Mouse (Mus musculus) hindbrain, embryonic 16.5 days (tissue): Measurements from ENCODE around the gene Pex6. TPM values are rescaled to one million over a fixed set of nuclear protein-coding genes. Genes with fewer than 3 reads are reported as not detected.

ENCODE experiments used
- ATAC-seq: fragments of 200-750 bp; cut with Nextera tagmentation; 2 replicates; pipeline ENCODE4 v1.8.0; 2017; ENCODE audit warnings: moderate TSS enrichment, moderate library complexity
- H3K27ac ChIP-seq: fragments of 300-500 bp; sonication (generic); 2 replicates; pipeline ENCODE4 v1.5.1; 2014; ENCODE audit warnings: low read depth, mild to moderate bottlenecking, control low read depth, low read length, moderate library complexity
- H3K27me3 ChIP-seq: fragments of 300-500 bp; sonication (generic); replicated peaks from 2 replicates; pipeline ENCODE4 v1.6.1; 2014; ENCODE audit warnings: low read length; ENCODE audit not compliant: control insufficient read depth, insufficient read depth
- H3K36me3 ChIP-seq: fragments of 300-500 bp; sonication (generic); 2 replicates; pipeline ENCODE4 v1.6.1; 2014; ENCODE audit warnings: mild to moderate bottlenecking, low read length, moderate library complexity, mixed read lengths; ENCODE audit not compliant: control insufficient read depth, insufficient read depth
- H3K4me1 ChIP-seq: fragments of 300-500 bp; sonication (generic); 2 replicates; pipeline ENCODE4 v1.6.1; 2014; ENCODE audit warnings: low read depth, low read length; ENCODE audit not compliant: control insufficient read depth, insufficient read depth
- H3K4me2 ChIP-seq: fragments of 300-500 bp; sonication (generic); 2 replicates; pipeline ENCODE4 v1.6.1; 2014; ENCODE audit warnings: mild to moderate bottlenecking, low read length, control low read depth, moderate library complexity
- H3K4me3 ChIP-seq: fragments of 300-500 bp; sonication (generic); 2 replicates; pipeline ENCODE4 v1.5.1; 2014; ENCODE audit warnings: mild to moderate bottlenecking, low read length, control low read depth, moderate library complexity
- H3K9ac ChIP-seq: fragments of 300-500 bp; sonication (generic); 2 replicates; pipeline ENCODE4 v1.6.1; 2014; ENCODE audit warnings: low read depth, mild to moderate bottlenecking, control low read depth, low read length, moderate library complexity
- H3K9me3 ChIP-seq: fragments of 300-500 bp; sonication (generic); 2 replicates; pipeline ENCODE4 v1.6.1; 2014; ENCODE audit warnings: mild to moderate bottlenecking, low read length, moderate library complexity; ENCODE audit not compliant: control insufficient read depth
- WGBS: fragments of 180-500 bp; shearing (Covaris S2); extraction: QIAGEN DNeasy Blood & Tissue Kit; methylation state at CpG from one replicate; pipeline ENCODE4 v1.1.7; 2014; 5-methylcytosine and 5-hydroxymethylcytosine counted together
- polyA plus RNA-seq: library from polyadenylated mRNA; unstranded; fragments of >200 nt; fragmentation: Nextera tagmentation; extraction: Ambion mirVana; gene quantifications from 2 replicates; pipeline ENCODE4 v1.2.1, GENCODE M21; 2015

The Pex6 gene
- polyA plus RNA-seq, 1 experiment from 2014 or later, result 23.0 TPM

DNA sequence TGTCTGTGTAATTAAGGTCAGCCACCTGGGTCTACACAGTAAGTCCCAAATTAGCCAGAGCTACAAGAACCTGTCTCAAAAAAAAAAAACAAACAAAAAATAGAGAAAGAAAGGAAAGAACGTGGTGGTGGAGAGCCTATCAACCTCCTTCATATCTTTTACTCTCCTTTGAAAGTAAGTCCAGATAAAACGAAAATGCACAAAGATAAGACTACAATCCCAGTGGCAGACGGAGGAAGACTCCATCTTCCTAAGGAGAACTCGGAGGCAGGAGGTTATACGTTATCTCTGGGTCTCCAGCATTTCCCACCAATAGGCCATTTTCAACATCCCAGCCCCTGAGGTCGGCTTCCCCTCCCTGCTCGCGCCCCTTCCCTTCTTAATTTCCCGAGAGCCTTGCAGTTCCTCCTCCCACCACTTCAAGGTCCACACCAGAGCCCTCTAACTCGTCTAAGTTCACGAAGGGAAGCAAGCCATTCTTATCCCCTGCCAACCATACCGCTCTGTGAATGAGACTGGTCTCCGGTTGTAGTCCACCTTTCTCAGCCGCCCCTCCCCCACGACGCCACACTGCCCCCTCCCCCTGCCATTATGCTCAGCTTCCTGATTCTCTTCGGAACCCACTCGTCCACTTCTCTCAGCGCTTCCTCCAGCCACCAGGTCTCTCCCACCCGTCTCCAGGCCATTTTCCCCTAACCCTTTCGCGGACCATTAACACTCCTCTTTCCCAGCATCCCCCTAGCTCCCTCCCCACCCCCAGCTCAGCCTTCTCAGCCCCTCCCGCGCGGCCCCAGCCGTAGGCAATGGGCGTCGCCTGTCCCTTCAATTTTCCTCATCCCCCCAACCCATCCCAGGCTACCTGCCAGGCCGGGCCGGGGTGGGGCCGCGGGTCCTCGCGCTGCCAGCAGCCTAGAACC, 31.2 kb upstream of the Pex6 start:
- Histone ChIP-seq H3K4me1 (peaks cover 22% of the 10 kb centered on the region), H3K4me2 (peak overlapping the region; percentile 67), H3K4me3 (peak overlapping the region; percentile 89), H3K9ac (peak overlapping the region; percentile 85), H3K27me3 (no peaks in the 10 kb centered on the region), H3K9me3 (no peaks in the 10 kb centered on the region), H3K36me3 (peaks cover 44% of the 10 kb centered on the region), H3K27ac (peak overlapping the region; percentile 94)
- 2% methylated on average over 34 of the region's 34 CpGs for WGBS
- ATAC-seq, result peak; percentile 58

- peaks cover 45% of the 10 kb centered on the region for H3K36me3 ChIP-seq
- peak; percentile 97 for ATAC-seq
These were observed 30.4 kb upstream of the Pex6 start, which contains the start of gene Klhdc3 for GRCm38 (mm10) chr17:46680760-46681373. TSS of gene Klhdc3 (minus strand) at chr17:46680914.

GRCm38 (mm10) chr17:46681466-46682118, 29.7 kb upstream of the Pex6 start:
- H3K4me1 ChIP-seq, result peaks cover 22% of the 10 kb centered on the region
- no peaks in the 10 kb centered on the region for H3K9me3 ChIP-seq
- no peak for ATAC-seq
- WGBS, result 23% methylated on average over 12 of the region's 12 CpGs
- H3K27me3 ChIP-seq, result no peaks in the 10 kb centered on the region
- H3K4me3 ChIP-seq, result peak overlapping the region; percentile 89
- peak overlapping the region; percentile 74 for H3K9ac ChIP-seq
- H3K27ac ChIP-seq, result peak overlapping the region; percentile 83
- H3K36me3 ChIP-seq, result peaks cover 47% of the 10 kb centered on the region
- H3K4me2 ChIP-seq, result peak overlapping the region; percentile 94

More at GRCm38 (mm10) chr17:46680760-46681373, 30.4 kb upstream of the Pex6 start, which contains the start of gene Klhdc3:
- WGBS, result under 1% methylated on average over 49 of the region's 49 CpGs
- H3K9me3 ChIP-seq, result no peaks in the 10 kb centered on the region
- H3K27ac ChIP-seq, result peak within 1 kb of the TSS; percentile 94
- H3K27me3 ChIP-seq, result no peaks in the 10 kb centered on the region
- H3K4me2 ChIP-seq, result peak within 1 kb of the TSS; percentile 94
- H3K9ac ChIP-seq, result peak within 1 kb of the TSS; percentile 85
- peak within 1 kb of the TSS; percentile 89 for H3K4me3 ChIP-seq
- H3K4me1 ChIP-seq, result peaks cover 22% of the 10 kb centered on the region

- peaks cover 22% of the 10 kb centered on the region for H3K4me1 ChIP-seq
- H3K9me3 ChIP-seq, result no peaks in the 10 kb centered on the region
- 81% methylated on average over 16 of the region's 16 CpGs for WGBS
- no peak overlapping the region for H3K27ac ChIP-seq
- H3K9ac ChIP-seq, result no peak overlapping the region
- H3K4me2 ChIP-seq, result no peak overlapping the region
- ATAC-seq, result no peak
- H3K27me3 ChIP-seq, result no peaks in the 10 kb centered on the region
- H3K36me3 ChIP-seq, result peaks cover 39% of the 10 kb centered on the region
- H3K4me3 ChIP-seq, result no peak overlapping the region
These were observed 28.4 kb upstream of the Pex6 start for GRCm38 (mm10) chr17:46682654-46683389.

GRCm38 (mm10) chr17:46685913-46686312, 25.4 kb upstream of the Pex6 start:
- 92% methylated on average over 6 of the region's 6 CpGs for WGBS
- Histone ChIP-seq H3K27ac (no peak overlapping the region), H3K4me2 (no peak overlapping the region), H3K36me3 (peaks cover 34% of the 10 kb centered on the region), H3K9ac (no peak overlapping the region), H3K27me3 (no peaks in the 10 kb centered on the region), H3K9me3 (no peaks in the 10 kb centered on the region), H3K4me3 (no peak overlapping the region), H3K4me1 (peaks cover 8% of the 10 kb centered on the region)
- no peak for ATAC-seq

GRCm38 (mm10) chr17:46690665-46691064, 20.6 kb upstream of the Pex6 start:
- ATAC-seq, result no peak
- H3K4me3 ChIP-seq, result no peak overlapping the region
- H3K27me3 ChIP-seq, result no peaks in the 10 kb centered on the region
- WGBS, result 95% methylated on average over 12 of the region's 12 CpGs
- H3K27ac ChIP-seq, result no peak overlapping the region
- no peaks in the 10 kb centered on the region for H3K9me3 ChIP-seq
- H3K36me3 ChIP-seq, result peaks cover 10% of the 10 kb centered on the region
- H3K4me1 ChIP-seq, result no peaks in the 10 kb centered on the region
- H3K4me2 ChIP-seq, result no peak overlapping the region
- H3K9ac ChIP-seq, result no peak overlapping the region

- no peak overlapping the region for H3K4me3 ChIP-seq
- H3K27ac ChIP-seq, result no peak overlapping the region
- no peak for ATAC-seq
- H3K36me3 ChIP-seq, result peaks cover 4% of the 10 kb centered on the region
- H3K4me2 ChIP-seq, result no peak overlapping the region
- no peaks in the 10 kb centered on the region for H3K9me3 ChIP-seq
- H3K9ac ChIP-seq, result no peak overlapping the region
- no peaks in the 10 kb centered on the region for H3K4me1 ChIP-seq
- no peaks in the 10 kb centered on the region for H3K27me3 ChIP-seq
- WGBS, result 98% methylated on average over 2 of the region's 2 CpGs
These were observed 19.9 kb upstream of the Pex6 start for GRCm38 (mm10) chr17:46691390-46691789.

GRCm38 (mm10) chr17:46694517-46695063, 16.7 kb upstream of the Pex6 start:
- Histone ChIP-seq H3K4me2 (no peak overlapping the region), H3K9ac (no peak overlapping the region), H3K9me3 (no peaks in the 10 kb centered on the region), H3K4me3 (no peak overlapping the region), H3K27ac (no peak overlapping the region), H3K4me1 (no peaks in the 10 kb centered on the region), H3K36me3 (peaks cover under 1% of the 10 kb centered on the region; the same call in 1 of the 2 replicates), H3K27me3 (no peaks in the 10 kb centered on the region)
- no peak for ATAC-seq
- 68% methylated on average over 1 of the region's 1 CpGs for WGBS
